Mouse (Mus musculus) retina, embryonic 14.5 days (tissue): Measurements from ENCODE around the gene Rdh16f1.
A peak's percentile ranks its signal among the peaks of the same experiment; 100 is the strongest.

Experiments used
- DNase-seq: peaks from one replicate; pipeline ENCODE4 v3.0.0-alpha.2; 2015; ENCODE audit warnings: low spot score

Rdh16f1 gene

GRCm38 (mm10) chr10:127759181-127760110 lies at the start of gene Rdh16f1, which contains the start of gene Rdh1:
TSS of gene Rdh16f1 (plus strand) at chr10:127759787.
TSS of gene Rdh1 (plus strand) at chr10:127759721.
- DNase-seq: no peak

- DNase-seq: no peak
Measured at GRCm38 (mm10) chr10:127710331-127710730, 49.3 kb upstream of the Rdh16f1 start.

GRCm38 (mm10) chr10:127712736-127713135 lies 46.9 kb upstream of the Rdh16f1 start:
- DNase-seq: no peak

- DNase-seq: peak; percentile 20
Measured at GRCm38 (mm10) chr10:127721671-127722418, 37.7 kb upstream of the Rdh16f1 start.

GRCm38 (mm10) chr10:127724178-127724577 lies 35.4 kb upstream of the Rdh16f1 start, which contains the start of gene Tac2:
TSS of gene Tac2 (plus strand) at chr10:127724478.
- no peak for DNase-seq

GRCm38 (mm10) chr10:127725136-127725535 lies 34.5 kb upstream of the Rdh16f1 start:
- no peak for DNase-seq

GRCm38 (mm10) chr10:127728437-127728836 lies 31.1 kb upstream of the Rdh16f1 start:
- no peak for DNase-seq

GRCm38 (mm10) chr10:127730285-127730932 lies 29.2 kb upstream of the Rdh16f1 start:
- DNase-seq: peak; percentile 40

- peak; percentile 59 for DNase-seq
Measured at GRCm38 (mm10) chr10:127730933-127731310, 28.7 kb upstream of the Rdh16f1 start.

- DNase-seq: no peak
Measured at GRCm38 (mm10) chr10:127731397-127731796, 28.2 kb upstream of the Rdh16f1 start.

- peak; percentile 65 for DNase-seq
Measured at GRCm38 (mm10) chr10:127734434-127734833, 25.2 kb upstream of the Rdh16f1 start.

GRCm38 (mm10) chr10:127736266-127736665 lies 23.3 kb upstream of the Rdh16f1 start:
- DNase-seq: no peak

- no peak for DNase-seq
Measured at GRCm38 (mm10) chr10:127736916-127737315, 22.7 kb upstream of the Rdh16f1 start.

- no peak for DNase-seq
Measured at GRCm38 (mm10) chr10:127737552-127737951, 22.0 kb upstream of the Rdh16f1 start.

GRCm38 (mm10) chr10:127738151-127738882 lies 21.3 kb upstream of the Rdh16f1 start:
- peak; percentile 62 for DNase-seq

GRCm38 (mm10) chr10:127739083-127739660 lies 20.4 kb upstream of the Rdh16f1 start, which contains the start of gene Zbtb39:
TSS of gene Zbtb39 (plus strand) at chr10:127739538.
- DNase-seq: peak; percentile 78

GRCm38 (mm10) chr10:127739661-127740161 lies 19.9 kb upstream of the Rdh16f1 start:
- peak; percentile 35 for DNase-seq

GRCm38 (mm10) chr10:127744661-127745060 lies 14.9 kb upstream of the Rdh16f1 start:
- DNase-seq: peak; percentile 63

- no peak for DNase-seq
Measured at GRCm38 (mm10) chr10:127745886-127746285, 13.7 kb upstream of the Rdh16f1 start.

GRCm38 (mm10) chr10:127747254-127747653 lies 12.3 kb upstream of the Rdh16f1 start:
- no peak for DNase-seq
